Mouse (Mus musculus) lung, postnatal 0 days (tissue): ENCODE data around the gene N4bp2. TPM values are rescaled to one million over a fixed set of nuclear protein-coding genes. Genes with fewer than 3 reads are reported as not detected.

Experiments
- ATAC-seq: fragments of 200-750 bp; cut with Nextera tagmentation; 2 replicates; pipeline ENCODE4 v1.8.0; 2017; ENCODE audit warnings: moderate library complexity
- DNase-seq: peaks from one replicate; pipeline ENCODE4 v3.0.0-alpha.2; 2016; ENCODE audit warnings: low spot score
- H3K27ac ChIP-seq: fragments of 300-500 bp; sonication (generic); 2 replicates; pipeline ENCODE4 v1.5.1; 2014; ENCODE audit warnings: antibody characterized with exemption, mild to moderate bottlenecking, low read length, mixed read lengths
- H3K27me3 ChIP-seq: fragments of 300-500 bp; sonication (generic); replicated peaks from 2 replicates; pipeline ENCODE4 v1.6.1; 2014; ENCODE audit warnings: low read length, mixed read lengths; ENCODE audit not compliant: insufficient read depth
- H3K36me3 ChIP-seq: fragments of 300-500 bp; sonication (generic); 2 replicates; pipeline ENCODE4 v1.6.1; 2014; ENCODE audit warnings: low read length, mixed read lengths; ENCODE audit not compliant: insufficient read depth
- H3K4me1 ChIP-seq: fragments of 300-500 bp; sonication (generic); 2 replicates; pipeline ENCODE4 v1.6.1; 2014; ENCODE audit warnings: antibody characterized with exemption, low read depth, low read length, mixed read lengths; ENCODE audit not compliant: insufficient read depth
- H3K4me2 ChIP-seq: fragments of 300-500 bp; sonication (generic); replicated peaks from 2 replicates; pipeline ENCODE4 v1.6.1; 2014; ENCODE audit warnings: low read depth, mild to moderate bottlenecking, low read length, moderate library complexity, mixed read lengths
- H3K4me3 ChIP-seq: fragments of 300-500 bp; sonication (generic); 2 replicates; pipeline ENCODE4 v1.5.1; 2014; ENCODE audit warnings: low read depth, low read length
- H3K9ac ChIP-seq: fragments of 300-500 bp; sonication (generic); replicated peaks from 2 replicates; pipeline ENCODE4 v1.6.1; 2014; ENCODE audit warnings: low read depth, mild to moderate bottlenecking
- H3K9me3 ChIP-seq: fragments of 300-500 bp; sonication (generic); 2 replicates; pipeline ENCODE4 v1.6.1; 2016; ENCODE audit warnings: low read length, mixed read lengths
- CTCF ChIP-seq: IDR thresholded peaks from 2 replicates; pipeline ENCODE4 v1.5.1; 2016; ENCODE audit warnings: antibody characterized with exemption, mild to moderate bottlenecking
- EP300 ChIP-seq: IDR thresholded peaks from 2 replicates; pipeline ENCODE4 v1.6.1; 2016; ENCODE audit warnings: antibody characterized with exemption, mild to moderate bottlenecking, control low read depth
- WGBS: fragments of 180-500 bp; shearing (Covaris S2); extraction: QIAGEN DNeasy Blood & Tissue Kit; methylation state at CpG from one replicate; pipeline ENCODE4 v1.1.7; 2014; 5-methylcytosine and 5-hydroxymethylcytosine counted together
- polyA plus RNA-seq: library from polyadenylated mRNA; unstranded; fragments of >200 nt; fragmentation: Nextera tagmentation; extraction: Ambion mirVana; gene quantifications from 2 replicates; pipeline ENCODE4 v1.2.1, GENCODE M21; 2015

The N4bp2 gene
- polyA plus RNA-seq, 1 experiment from 2014 or later: 7.0 TPM

DNA sequence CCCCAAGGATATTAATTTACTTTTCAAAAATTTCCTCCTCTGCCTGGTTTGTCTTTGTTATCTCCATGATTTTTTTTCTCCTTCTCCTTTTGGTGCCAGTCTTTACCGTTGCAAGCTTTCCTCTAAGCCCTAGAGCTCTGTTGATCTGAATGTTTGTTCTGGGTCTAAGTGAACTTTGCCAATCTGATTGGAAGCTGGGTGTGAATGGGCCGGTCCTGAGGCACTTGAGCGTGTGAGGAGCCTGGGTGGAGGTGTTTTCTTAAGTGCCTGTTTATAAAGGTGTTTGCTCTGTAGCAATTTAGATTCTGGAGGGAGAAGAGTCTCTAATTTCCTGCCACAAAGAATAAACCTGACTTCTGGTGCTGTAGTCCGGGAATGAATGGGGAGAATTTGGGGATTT is 11.3 kb upstream of the N4bp2 start:
- 34% methylated on average over 4 of the region's 4 CpGs for WGBS
- peak; percentile 69 for DNase-seq
- Histone ChIP-seq H3K4me1 (no peaks in the 10 kb centered on the region), H3K27me3 (no peaks in the 10 kb centered on the region), H3K4me2 (no peak overlapping the region), H3K36me3 (no peaks in the 10 kb centered on the region), H3K27ac (no peak overlapping the region), H3K9me3 (no peaks in the 10 kb centered on the region), H3K9ac (no peak overlapping the region), H3K4me3 (no peak overlapping the region)
- ATAC-seq: peak; percentile 90
- no peak for TF ChIP-seq CTCF
- TF ChIP-seq EP300: no peak

DNA sequence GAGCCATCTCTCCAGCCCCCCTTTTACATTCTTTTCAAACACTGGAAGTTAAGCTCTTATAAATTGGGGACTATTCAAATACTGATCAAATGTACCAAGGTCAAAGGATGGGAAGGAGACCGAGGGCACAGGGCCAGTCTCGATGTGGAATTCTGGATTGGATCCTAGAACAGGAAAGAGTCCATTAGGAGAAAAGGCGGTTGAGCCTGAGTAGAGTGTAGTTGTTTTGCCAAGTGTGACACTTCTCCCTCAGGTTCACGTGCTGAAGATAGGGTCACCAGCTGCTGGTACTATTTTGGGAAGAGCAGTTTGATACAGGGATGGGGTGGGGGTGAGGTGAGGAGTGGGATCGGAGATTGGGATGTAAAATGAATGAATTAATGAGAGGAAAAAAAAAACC is 7.5 kb upstream of the N4bp2 start:
- no peaks in the 10 kb centered on the region for H3K4me1 ChIP-seq
- DNase-seq (no peak), ATAC-seq (no peak)
- H3K4me2 ChIP-seq: no peak overlapping the region
- H3K36me3 ChIP-seq: no peaks in the 10 kb centered on the region
- 62% methylated on average over 5 of the region's 5 CpGs for WGBS
- TF ChIP-seq CTCF (no peak), EP300 (no peak)
- H3K4me3 ChIP-seq: no peak overlapping the region
- no peak overlapping the region for H3K9ac ChIP-seq
- no peaks in the 10 kb centered on the region for H3K9me3 ChIP-seq
- H3K27ac ChIP-seq: no peak overlapping the region
- H3K27me3 ChIP-seq: no peaks in the 10 kb centered on the region

- ATAC-seq (no peak), DNase-seq (no peak)
- Histone ChIP-seq H3K9ac (no peak overlapping the region), H3K4me3 (no peak overlapping the region), H3K27me3 (no peaks in the 10 kb centered on the region), H3K27ac (no peak overlapping the region), H3K9me3 (no peaks in the 10 kb centered on the region), H3K36me3 (no peaks in the 10 kb centered on the region), H3K4me2 (no peak overlapping the region), H3K4me1 (no peaks in the 10 kb centered on the region)
- 93% methylated on average over 1 of the region's 1 CpGs for WGBS
- TF ChIP-seq EP300: no peak
- no peak for TF ChIP-seq CTCF
Observed at GRCm38 (mm10) chr5:65757110-65757509, 6.2 kb upstream of the N4bp2 start.

- 89% methylated on average over 4 of the region's 4 CpGs for WGBS
- no peak for ATAC-seq
Observed at GRCm38 (mm10) chr5:65760041-65760440, 3.3 kb upstream of the N4bp2 start.

GRCm38 (mm10) chr5:65760599-65760998 is 2.7 kb upstream of the N4bp2 start:
- H3K27me3 ChIP-seq: no peaks in the 10 kb centered on the region
- H3K4me3 ChIP-seq: no peak overlapping the region
- H3K4me2 ChIP-seq: no peak overlapping the region
- H3K27ac ChIP-seq: no peak overlapping the region
- 83% methylated on average over 2 of the region's 2 CpGs for WGBS
- ATAC-seq (no peak), DNase-seq (no peak)
- no peaks in the 10 kb centered on the region for H3K4me1 ChIP-seq
- no peaks in the 10 kb centered on the region for H3K36me3 ChIP-seq
- TF ChIP-seq EP300: no peak
- no peak for TF ChIP-seq CTCF
- no peak overlapping the region for H3K9ac ChIP-seq
- H3K9me3 ChIP-seq: no peaks in the 10 kb centered on the region

More at GRCm38 (mm10) chr5:65760041-65760440, 3.3 kb upstream of the N4bp2 start:
- H3K4me1 ChIP-seq: no peaks in the 10 kb centered on the region
- no peak overlapping the region for H3K27ac ChIP-seq
- H3K9me3 ChIP-seq: no peaks in the 10 kb centered on the region
- H3K36me3 ChIP-seq: no peaks in the 10 kb centered on the region
- no peak overlapping the region for H3K4me3 ChIP-seq
- H3K9ac ChIP-seq: no peak overlapping the region
- H3K4me2 ChIP-seq: no peak overlapping the region
- DNase-seq: no peak
- no peaks in the 10 kb centered on the region for H3K27me3 ChIP-seq
- no peak for TF ChIP-seq CTCF
- TF ChIP-seq EP300: no peak

- H3K9me3 ChIP-seq: no peaks in the 10 kb centered on the region
- H3K4me1 ChIP-seq: no peaks in the 10 kb centered on the region
- TF ChIP-seq CTCF (no peak), EP300 (no peak)
- no peak overlapping the region for H3K27ac ChIP-seq
- no peak overlapping the region for H3K4me2 ChIP-seq
- WGBS: 36% methylated on average over 5 of the region's 5 CpGs
- ATAC-seq: no peak
- no peak for DNase-seq
- no peak overlapping the region for H3K9ac ChIP-seq
- H3K4me3 ChIP-seq: no peak overlapping the region
- no peaks in the 10 kb centered on the region for H3K36me3 ChIP-seq
- H3K27me3 ChIP-seq: no peaks in the 10 kb centered on the region
Observed at GRCm38 (mm10) chr5:65761020-65761419, 2.3 kb upstream of the N4bp2 start.

DNA sequence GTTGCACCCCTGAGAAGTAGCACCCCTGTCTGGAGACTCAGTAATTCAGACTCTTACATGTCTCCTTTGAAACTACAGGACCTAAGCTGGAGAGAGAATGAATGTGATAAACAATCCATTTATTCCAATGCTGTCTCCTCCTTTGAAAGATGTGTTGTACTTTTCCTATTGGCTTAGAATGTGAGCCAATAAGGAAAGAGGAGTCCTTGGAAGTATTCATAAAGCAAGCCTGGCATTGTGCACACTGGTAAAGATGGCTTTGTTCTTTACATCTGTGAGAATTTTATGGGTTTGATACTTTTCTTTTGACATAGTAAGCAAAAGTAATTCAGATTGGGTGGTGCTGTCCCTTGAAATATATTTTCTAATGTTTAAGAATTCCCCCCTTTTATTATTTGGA is 1.4 kb upstream of the N4bp2 start:
- Histone ChIP-seq H3K4me2 (no peak overlapping the region; the same call in 1 of the 2 replicates), H3K27ac (no peak overlapping the region), H3K4me3 (no peak overlapping the region), H3K27me3 (no peaks in the 10 kb centered on the region), H3K9me3 (no peaks in the 10 kb centered on the region), H3K9ac (no peak overlapping the region), H3K4me1 (no peaks in the 10 kb centered on the region), H3K36me3 (no peaks in the 10 kb centered on the region)
- no peak for TF ChIP-seq EP300
- no peak for TF ChIP-seq CTCF
- no peak for ATAC-seq
- DNase-seq: peak; percentile 34
